Mouse (Mus musculus) left cerebral cortex, adult 2 months (tissue): ENCODE measurements around the gene Focad. TPM values are rescaled to one million over a fixed set of nuclear protein-coding genes. Genes with fewer than 3 reads are reported as not detected.
A peak's percentile ranks its signal among the peaks of the same experiment; 100 is the strongest.

Experiments
- DNase-seq, 2 experiments: peaks; one replicate each; pipeline ENCODE4 v3.0.0; 2021 to 2022; ENCODE audit warnings: low spot score in 2 of 2, mixed read lengths in 1 of 2; ENCODE audit errors: extremely low spot score in 1 of 2
- H3K27ac ChIP-seq: fragments of 200-600 bp; 2 replicates; pipeline ENCODE4 v1.8.1; 2022
- H3K4me3 ChIP-seq: fragments of 200-600 bp; 2 replicates; pipeline ENCODE4 v1.8.1; 2022
- CTCF ChIP-seq: fragments of 200-600 bp; IDR thresholded peaks from 2 replicates; pipeline ENCODE4 v1.8.1; 2022; ENCODE audit warnings: antibody characterized with exemption, mild to moderate bottlenecking, moderate library complexity
- intact Hi-C: fragments of 180-260 bp; cut with DNase I; formaldehyde crosslinking; loops from one replicate; pipeline ENCODE4 v1.15.1; 2025
- long read RNA-seq, 2 experiments: library from polyadenylated mRNA; stranded (forward); transcript quantifications; one replicate each; pipeline ENCODE4 v2.0.0; 2021; ENCODE audit warnings: borderline mapping rate in 2 of 2
- total RNA-seq, 2 experiments: library from RNA; stranded (reverse); gene quantifications; 2 replicates each; pipeline ENCODE4 v1.2.3; 2021

Gene Focad
- total RNA-seq = 10 to 100 TPM; 50.7 to 54.7 TPM
- long read RNA-seq, experiment 1, full-length matches to known transcripts = 16 of 36 reads
- long read RNA-seq, experiment 1, partial matches to known transcripts = 4 of 36 reads
- long read RNA-seq, experiment 1, other reads (novel, unspliced or antisense) = 16 of 36 reads
- long read RNA-seq, experiment 2, full-length matches to known transcripts = 10 of 30 reads
- long read RNA-seq, experiment 2, partial matches to known transcripts = 12 of 30 reads
- long read RNA-seq, experiment 2, other reads (novel, unspliced or antisense) = 8 of 30 reads

GRCm38 (mm10) chr4:88094062-88094767, at the start of gene Focad:
Gene Focad, plus strand, starts transcription at chr4:88094629.
- peak within 1 kb of the TSS; percentile 94 for H3K27ac ChIP-seq
- DNase-seq = peak; percentile 98 to 99
- intact Hi-C loops = loop anchor here (1.0 kb wide), 1 partner anchor 61 kb away; the partner anchor contains the start of gene Mllt3
- TF ChIP-seq CTCF = no peak; the same call in 1 of the 2 replicates
- peak within 1 kb of the TSS; percentile 100 for H3K4me3 ChIP-seq

- no peak for TF ChIP-seq CTCF
- Histone ChIP-seq H3K27ac (no peak overlapping the region), H3K4me3 (no peak overlapping the region)
- intact Hi-C loops = no loop called here
- DNase-seq = no peak
These were observed 49.3 kb upstream of the Focad start for GRCm38 (mm10) chr4:88045151-88045550.

GRCm38 (mm10) chr4:88046280-88046679, 48.1 kb upstream of the Focad start:
- Histone ChIP-seq H3K27ac (no peak overlapping the region), H3K4me3 (no peak overlapping the region)
- intact Hi-C loops = no loop called here
- no peak for TF ChIP-seq CTCF
- DNase-seq = no peak

GRCm38 (mm10) chr4:88075388-88075787, 19.0 kb upstream of the Focad start:
- no peak for TF ChIP-seq CTCF
- DNase-seq = no peak
- Histone ChIP-seq H3K27ac (no peak overlapping the region), H3K4me3 (no peak overlapping the region)
- intact Hi-C loops = no loop called here

GRCm38 (mm10) chr4:88078983-88079382, 15.4 kb upstream of the Focad start:
- intact Hi-C loops = no loop called here
- Histone ChIP-seq H3K27ac (no peak overlapping the region), H3K4me3 (no peak overlapping the region)
- TF ChIP-seq CTCF = no peak
- DNase-seq = no peak

- Histone ChIP-seq H3K4me3 (no peak overlapping the region), H3K27ac (no peak overlapping the region)
- intact Hi-C loops = no loop called here
- no peak for TF ChIP-seq CTCF
- no peak for DNase-seq
These were observed 13.0 kb upstream of the Focad start for GRCm38 (mm10) chr4:88081417-88081816.

GRCm38 (mm10) chr4:88081885-88082284, 12.5 kb upstream of the Focad start:
- H3K4me3 ChIP-seq = no peak overlapping the region
- intact Hi-C loops = no loop called here
- no peak for TF ChIP-seq CTCF

GRCm38 (mm10) chr4:88082381-88082780, 12.0 kb upstream of the Focad start:
- Histone ChIP-seq H3K27ac (no peak overlapping the region), H3K4me3 (no peak overlapping the region)
- intact Hi-C loops = no loop called here
- no peak for TF ChIP-seq CTCF
- no peak for DNase-seq

More at GRCm38 (mm10) chr4:88081885-88082284, 12.5 kb upstream of the Focad start:
- DNase-seq = no peak
- no peak overlapping the region for H3K27ac ChIP-seq

GRCm38 (mm10) chr4:88083781-88084180, 10.6 kb upstream of the Focad start:
- no peak overlapping the region for H3K27ac ChIP-seq
- no peak for TF ChIP-seq CTCF
- no peak overlapping the region for H3K4me3 ChIP-seq
- DNase-seq = no peak
- intact Hi-C loops = no loop called here

- H3K4me3 ChIP-seq = no peak overlapping the region
- DNase-seq = no peak
- no peak for TF ChIP-seq CTCF
- intact Hi-C loops = no loop called here
- no peak overlapping the region for H3K27ac ChIP-seq
These were observed 4.1 kb upstream of the Focad start for GRCm38 (mm10) chr4:88090316-88090715.

- Histone ChIP-seq H3K27ac (peak overlapping the region; percentile 94), H3K4me3 (peak overlapping the region; percentile 100)
- no peak for TF ChIP-seq CTCF
- intact Hi-C loops = loop anchor here (1.0 kb wide), 1 partner anchor 62 kb away; the partner anchor contains the start of gene Mllt3
- no peak for DNase-seq
These were observed 465 bp downstream of the Focad start for GRCm38 (mm10) chr4:88094768-88095420.

- Histone ChIP-seq H3K4me3 (peak overlapping the region; percentile 1; the same call in 1 of the 2 replicates), H3K27ac (no peak overlapping the region)
- no peak for DNase-seq
- TF ChIP-seq CTCF = no peak
- intact Hi-C loops = no loop called here
These were observed 1.3 kb downstream of the Focad start for GRCm38 (mm10) chr4:88095693-88096092.
